Mouse (Mus musculus): Measurements from ENCODE around the gene Gdf11.

Gdf11 gene

DNA sequence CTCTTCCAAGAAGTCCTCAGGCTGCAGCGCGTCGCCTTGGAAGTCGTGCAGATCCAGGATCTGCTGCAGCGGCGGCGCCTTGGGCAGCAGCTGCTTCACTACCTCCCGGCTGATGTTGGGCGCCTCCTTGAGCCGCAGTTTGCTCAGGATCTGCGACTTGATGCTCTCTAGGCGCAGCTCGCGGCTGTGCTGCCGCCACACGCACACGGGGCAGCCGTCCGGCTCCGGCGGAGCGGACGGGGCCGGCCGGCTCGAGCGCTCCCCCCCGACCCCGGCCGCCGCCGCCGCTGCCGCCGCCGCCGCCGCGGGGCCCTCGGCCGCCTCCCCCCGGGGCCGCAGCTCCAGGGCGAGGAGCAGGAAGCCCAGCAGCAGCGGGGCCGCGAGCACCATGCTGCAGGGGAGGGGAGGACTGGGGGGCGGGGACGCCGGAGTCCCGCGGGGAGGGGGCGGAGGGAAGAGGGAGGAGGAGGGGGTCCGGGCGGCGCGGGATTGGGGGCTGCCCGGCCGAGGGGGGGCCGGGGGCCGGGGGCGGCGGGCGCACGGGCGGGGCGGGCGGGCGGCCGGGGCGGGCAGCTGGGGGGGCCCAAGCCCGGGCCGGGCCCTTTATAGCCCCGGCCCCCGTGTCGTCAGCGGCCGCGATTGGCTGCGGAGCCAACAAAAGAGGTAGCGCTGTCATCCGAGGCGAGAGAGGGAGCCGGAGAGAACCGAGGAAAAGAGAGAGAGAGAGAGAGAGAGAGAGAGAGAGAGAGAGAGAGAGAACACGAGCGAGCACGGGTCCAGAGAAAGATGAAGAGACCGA lies at the start of gene Gdf11:
Gene Gdf11, minus strand, starts transcription at position 423 of the 799 bp plus-strand sequence.
- in situ Hi-C loops (cut with MseI, MboI), result no loop called here

DNA sequence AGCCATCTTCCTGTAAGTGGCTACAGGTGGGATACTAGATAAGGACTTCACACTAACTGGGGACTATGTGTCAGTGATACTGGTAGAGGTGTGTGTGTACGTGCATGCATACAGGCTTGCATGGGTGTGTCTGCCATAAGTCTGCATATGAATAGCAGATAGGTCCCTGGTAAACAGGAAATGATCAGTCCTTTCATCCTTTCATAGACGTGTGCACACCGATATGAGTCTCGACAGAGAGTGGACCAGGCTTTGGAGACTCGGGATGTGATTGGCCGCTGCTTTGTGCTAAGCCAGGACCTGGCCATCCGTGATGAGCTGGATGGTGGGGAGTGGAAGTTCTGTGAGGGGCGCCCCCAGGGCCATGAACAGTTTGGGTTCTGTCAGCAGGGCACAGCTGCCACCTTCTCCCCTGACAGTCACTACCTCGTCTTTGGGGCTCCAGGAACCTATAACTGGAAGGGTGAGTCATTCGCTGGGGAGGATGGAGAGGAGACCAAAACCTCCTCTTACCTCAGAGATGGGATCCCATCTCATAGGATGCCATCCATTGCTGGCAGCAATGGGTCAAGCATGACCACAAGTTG lies 49.0 kb upstream of the Gdf11 start:
- in situ Hi-C loops (cut with MseI, MboI), result loop anchor here in 1 of 2 experiments (5.0 kb wide), 1 partner anchor 37 kb away; no protein-coding TSS in a partner anchor

DNA sequence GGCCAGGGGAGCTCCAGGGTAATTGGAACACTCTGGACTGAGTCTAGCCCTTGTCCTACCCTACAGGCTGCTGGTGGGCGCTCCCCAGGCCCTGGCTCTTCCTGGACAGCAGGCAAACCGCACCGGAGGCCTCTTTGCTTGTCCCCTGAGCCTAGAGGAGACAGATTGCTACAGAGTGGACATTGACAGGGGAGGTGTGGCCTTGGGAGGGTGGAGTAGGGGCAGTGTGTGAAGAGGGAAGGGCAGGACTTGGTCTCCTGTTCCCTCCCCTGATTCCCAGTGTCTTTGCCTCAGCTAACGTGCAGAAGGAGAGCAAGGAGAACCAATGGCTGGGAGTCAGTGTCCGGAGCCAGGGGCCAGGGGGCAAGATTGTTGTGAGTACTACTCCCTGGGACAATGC lies 47.5 kb upstream of the Gdf11 start:
- in situ Hi-C loops (cut with MseI, MboI), result no loop called here

DNA sequence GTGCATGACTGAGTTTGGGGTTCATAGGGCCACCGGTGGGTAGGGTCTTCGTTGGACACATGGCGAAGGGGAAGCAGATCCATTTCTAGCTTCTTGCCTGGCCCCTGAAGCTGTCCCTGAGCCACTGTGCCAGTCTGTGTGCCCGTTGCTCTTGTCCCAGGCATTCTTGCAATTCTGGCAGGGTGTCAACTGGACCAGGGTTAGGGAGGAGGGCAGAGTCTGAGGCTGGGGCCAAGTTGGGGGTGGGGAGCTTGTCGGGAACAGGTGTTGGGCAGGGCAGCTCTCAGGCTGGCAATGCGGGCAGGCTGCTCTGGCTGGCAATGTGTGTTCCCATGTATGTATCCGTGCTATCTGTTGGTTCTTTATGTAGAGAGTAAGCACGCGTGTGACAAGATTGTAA lies 46.9 kb upstream of the Gdf11 start:
- in situ Hi-C loops (cut with MseI, MboI), result no loop called here

DNA sequence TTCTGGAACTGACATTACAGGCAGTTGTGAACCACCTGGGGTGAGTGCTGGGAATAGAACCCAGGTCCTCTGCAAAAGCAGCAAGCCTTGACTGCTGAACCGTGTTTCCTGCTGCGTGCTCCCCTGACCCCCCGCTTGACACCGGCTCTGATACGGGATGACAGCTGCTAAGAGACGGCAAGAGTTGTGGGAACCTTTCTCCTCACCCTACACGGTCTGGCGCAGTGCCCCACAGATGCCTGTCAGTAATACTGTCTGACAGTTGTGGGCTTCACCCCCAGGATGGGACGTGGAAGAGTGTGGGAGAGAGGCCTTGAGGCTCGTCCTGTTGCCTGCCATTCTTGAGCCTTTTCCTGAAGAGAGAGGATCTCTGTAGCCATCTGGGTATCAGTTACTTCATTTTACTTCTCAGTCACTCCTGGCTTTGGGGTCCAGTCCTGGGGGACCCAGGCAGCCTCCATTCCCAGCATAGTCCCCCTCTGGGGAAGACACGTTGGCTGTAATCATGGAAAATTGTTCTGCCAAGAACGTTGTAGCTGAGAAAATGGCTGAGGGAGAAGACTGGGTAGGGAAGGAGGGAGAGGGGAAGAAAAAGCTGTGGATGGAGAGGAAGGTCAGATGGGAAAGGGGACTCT lies 46.4 kb upstream of the Gdf11 start:
- in situ Hi-C loops (cut with MseI, MboI), result no loop called here

DNA sequence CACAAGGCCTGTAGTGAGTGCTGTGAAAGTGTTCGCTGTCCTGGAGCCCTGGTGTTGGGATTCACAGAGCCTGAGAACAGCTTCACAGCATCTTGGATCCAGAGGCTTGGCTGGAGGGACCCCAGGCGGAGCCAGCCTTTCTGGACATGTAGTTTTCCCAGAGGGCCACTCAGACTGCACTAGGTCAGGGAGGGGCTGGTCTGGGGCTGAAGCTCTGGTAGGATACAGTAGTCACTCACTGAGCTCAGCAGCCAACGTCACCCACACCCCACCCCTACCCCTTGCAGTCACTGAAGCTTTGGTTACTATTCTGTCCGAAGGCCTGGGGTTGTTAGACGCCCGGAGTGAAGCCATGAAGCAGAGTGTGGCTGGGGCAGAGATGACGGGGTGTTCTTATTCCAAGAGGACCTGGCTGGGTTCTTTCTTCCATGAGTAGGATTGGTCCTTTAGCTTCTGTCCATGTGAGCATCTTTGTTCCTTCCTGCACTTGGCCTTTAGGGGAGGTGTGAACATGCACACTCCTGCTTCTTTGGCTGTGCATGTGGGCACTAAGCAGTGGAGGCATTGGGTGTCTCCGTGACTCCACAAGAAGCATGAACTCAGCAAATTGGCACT lies 44.4 kb upstream of the Gdf11 start:
- in situ Hi-C loops (cut with MseI, MboI), result no loop called here

DNA sequence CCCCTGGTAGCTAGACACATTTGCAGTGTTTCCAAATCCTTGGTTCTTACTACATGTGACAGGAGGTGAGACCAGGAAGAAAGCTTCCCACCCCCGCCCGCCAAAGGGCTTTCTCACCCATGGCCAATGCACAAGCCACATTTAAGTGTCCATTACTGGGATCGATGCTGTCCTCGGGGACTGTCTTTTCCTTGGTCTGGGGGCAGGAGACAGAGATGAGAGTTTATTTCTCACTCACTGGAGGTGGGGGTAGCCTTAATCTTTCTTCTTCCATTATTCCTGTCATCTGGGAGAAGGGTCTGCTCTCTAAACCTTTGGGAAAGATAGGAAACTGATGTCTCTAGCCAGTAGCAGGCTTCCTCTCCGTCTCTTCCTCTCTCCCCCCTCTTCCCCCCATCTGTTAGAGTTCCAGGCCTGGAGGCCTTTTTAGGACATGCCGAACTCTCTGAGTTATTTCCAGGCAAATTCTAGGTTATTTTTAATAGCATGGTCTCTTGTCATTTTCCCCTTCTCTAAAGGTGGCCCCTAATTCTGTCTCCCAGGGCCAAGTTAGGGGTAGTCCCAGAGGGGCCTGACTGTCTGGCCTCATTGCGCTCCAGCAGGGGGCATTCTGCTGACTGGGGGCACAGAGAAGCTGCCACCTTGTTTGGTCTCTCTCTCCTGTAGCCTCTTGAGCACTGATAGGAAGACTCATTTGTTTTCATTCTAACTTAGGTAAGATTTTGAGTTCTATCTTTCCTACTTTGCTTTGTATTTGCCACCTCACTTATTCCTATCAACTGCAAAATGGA lies 43.7 kb upstream of the Gdf11 start:
- in situ Hi-C loops (cut with MseI, MboI), result no loop called here

DNA sequence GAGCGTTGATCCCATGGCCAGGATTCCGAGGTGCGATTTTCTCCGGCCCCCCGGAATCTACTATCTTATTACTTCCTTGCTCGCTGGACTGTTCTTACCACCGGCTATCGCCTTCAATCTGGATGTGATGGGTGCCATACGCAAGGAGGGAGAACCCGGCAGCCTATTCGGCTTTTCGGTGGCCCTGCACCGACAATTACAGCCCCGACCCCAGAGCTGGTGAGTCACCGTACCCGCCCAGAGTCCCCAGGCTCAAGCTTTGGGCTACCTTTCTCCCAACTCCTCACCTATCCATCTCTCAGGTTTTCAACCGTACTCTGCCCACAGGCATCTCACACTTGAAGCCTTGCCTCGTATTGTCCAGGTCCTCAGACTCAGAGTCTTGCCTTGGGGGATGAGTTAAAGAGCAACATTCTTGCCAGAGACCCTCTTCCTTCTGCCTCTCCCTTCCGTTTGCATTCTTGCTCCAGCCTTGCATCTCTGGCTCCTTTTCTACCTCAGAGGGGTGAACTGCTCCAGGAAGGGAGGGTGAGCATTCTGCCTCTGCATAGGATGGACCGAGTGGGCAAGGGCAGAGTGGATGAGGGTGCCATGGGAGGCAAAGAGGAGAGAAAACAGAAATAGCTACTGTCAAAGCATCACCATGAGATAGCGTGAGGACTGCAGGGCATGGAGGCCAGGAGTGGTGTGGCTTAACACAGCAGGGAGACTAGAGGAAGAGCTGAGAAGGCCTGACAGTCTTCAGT lies 42.6 kb upstream of the Gdf11 start:
- in situ Hi-C loops (cut with MseI, MboI), result no loop called here

DNA sequence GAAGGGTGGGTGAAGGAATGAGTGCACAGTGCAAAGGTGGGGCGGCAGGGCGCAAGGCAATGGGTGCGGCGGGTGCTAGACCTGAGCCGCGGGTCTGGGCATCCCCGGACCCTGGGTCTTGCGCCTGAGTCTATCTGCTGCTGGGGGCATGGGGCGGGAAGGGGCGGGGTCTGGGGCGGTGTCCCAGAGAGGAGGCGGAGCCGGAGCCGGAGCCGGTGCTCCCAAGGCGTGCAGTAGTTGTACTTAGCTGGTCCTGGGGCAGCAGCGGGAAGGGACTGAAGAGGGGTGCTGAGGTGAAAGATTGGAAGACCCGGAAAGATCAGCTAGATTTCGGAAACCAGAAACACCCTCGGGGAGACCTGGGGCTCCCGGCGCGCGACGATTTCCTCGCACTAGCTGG lies 42.1 kb upstream of the Gdf11 start, which contains the start of gene Itga7:
Gene Itga7, plus strand, starts transcription at position 245 of the 400 bp plus-strand sequence.
- in situ Hi-C loops (cut with MseI, MboI), result no loop called here

DNA sequence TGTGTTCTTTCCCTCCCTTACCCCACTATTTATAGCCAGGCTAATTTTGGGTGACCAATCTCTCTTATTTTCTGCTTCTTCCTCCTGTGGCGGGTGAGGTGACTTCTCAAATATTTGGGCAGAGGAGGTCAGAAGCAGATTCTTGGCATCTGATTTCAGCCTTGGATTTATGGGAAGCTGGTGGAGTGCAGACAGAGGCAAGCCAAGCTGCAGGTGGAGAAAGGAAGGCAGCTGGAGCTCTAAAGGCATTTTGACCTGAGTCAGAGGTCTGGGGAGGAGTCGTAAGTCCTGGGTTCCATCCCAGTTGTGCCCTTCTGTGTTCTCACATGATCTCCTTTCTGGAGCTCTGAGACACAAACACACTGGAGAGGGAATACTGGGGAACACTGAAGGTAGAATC lies 39.9 kb upstream of the Gdf11 start:
- in situ Hi-C loops (cut with MseI, MboI), result no loop called here

DNA sequence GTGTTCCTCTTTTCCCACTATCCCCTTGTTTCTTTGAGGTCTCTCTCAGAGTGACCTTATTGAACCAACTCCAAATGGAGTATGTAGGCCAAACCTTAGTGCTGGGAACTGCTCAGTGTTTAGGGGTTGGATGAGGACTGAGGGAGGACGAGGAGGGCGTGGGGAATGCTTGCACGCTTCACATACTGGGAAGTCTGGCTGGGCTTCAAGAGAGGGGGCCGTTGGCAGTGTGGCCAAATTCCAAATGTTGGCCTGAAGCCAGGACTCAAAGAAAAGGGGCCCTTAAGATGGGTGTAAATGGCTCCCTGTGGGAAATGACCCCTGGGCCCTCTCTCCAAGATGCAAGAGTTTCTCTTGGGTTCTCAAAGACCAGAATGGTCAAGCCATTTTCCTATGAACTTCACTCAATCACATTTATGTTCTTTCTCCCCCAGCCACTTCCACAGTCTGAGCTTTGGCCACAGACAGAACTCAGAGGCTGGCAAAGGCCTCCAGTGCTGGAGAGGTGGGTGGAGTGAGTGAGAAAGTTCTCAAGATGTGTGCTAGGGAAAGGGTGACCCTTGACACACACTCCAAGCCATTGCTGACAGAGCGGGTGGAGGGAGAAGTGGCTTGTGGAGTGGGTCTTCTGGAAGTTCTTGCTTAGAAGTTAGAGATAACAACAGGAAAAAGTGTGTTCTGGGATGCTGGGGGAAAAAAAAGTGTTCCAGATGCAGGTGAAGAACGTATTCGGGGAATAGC lies 38.3 kb upstream of the Gdf11 start:
- in situ Hi-C loops (cut with MseI, MboI), result no loop called here

DNA sequence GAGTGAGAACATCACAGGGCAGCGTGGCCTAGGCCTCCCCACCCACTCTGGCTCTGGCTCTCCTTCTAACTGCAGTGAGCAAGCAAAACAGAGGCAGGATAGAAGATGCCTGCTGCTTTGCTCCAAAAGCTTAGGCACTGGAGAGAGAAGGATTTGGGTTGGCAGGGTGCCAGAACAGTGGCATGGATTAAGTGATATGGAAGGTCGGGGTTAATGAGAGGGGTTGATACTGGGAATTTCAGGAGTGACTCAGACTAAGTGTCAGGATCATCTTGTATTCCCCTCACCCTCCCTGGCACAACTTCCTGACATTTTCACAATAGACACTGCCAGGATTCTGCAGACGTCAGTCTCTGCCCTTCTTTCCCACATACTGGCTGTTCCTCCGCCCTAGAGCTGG lies 36.8 kb upstream of the Gdf11 start:
- in situ Hi-C loops (cut with MseI, MboI), result no loop called here

DNA sequence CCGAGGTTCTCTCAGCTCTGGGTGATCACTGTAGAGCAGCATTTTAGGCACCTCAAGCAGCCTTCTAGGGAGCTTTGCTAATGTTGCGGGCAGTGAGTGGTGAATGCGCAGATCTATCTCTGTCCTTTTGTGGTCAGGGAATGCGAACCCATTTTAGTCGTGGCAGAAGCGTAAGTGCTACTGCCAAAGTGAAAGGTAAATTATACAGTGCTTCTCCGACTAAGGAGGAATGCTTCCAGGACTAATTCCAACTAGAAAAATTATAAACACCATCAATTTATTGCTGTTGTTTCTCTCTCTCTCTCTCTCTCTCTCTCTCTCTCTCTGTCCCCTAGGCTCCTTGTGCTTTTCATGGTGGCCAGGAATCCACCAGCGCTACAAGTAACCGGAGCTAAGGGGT lies 32.4 kb upstream of the Gdf11 start, which contains the start of gene Bloc1s1:
Gene Bloc1s1, minus strand, starts transcription at position 101 of the 400 bp plus-strand sequence.
- in situ Hi-C loops (cut with MseI, MboI), result no loop called here

DNA sequence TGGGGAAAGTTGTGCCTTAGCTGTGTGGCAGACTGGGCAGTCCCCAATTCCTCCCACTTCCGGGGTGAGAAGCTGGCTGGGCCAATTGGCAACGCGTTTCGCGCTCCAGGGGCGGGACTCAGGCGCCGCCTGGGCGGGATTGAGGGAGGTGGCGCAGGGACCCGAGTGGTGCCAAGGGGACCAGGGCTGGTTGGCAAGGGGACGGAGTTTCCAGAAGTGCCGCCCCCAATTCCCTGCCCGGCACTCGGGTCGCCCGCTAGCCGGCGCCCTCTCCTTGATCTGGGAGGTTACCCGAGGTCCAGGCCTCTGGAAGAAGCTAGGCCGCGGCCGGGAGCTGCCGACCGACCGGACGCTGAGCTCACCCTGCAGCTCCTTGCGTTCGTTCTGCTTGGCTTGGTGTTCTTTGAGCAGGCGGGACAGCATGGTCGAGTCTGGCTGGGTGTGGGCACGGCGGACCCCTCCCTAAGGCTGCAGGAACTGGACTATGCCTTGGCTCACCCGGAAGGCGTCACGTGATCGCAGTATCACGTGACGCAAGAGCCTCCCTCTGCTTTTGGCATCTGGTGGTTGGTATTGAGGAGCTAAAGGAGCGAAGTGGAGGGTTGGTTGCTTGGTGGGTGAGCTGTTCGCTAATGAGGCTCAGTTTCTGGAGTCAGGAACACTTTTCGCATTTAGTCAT lies 31.6 kb upstream of the Gdf11 start:
- in situ Hi-C loops (cut with MseI, MboI), result no loop called here

DNA sequence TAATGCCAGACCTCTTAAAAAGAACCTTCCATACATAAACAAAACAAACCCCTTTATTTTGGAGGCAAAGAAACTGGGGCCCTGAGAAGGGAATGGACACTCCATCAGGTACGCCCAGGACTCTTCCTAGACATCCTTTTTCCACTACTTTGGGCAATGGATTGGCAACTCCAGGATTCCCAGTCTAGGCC lies 31.2 kb upstream of the Gdf11 start, which contains the start of gene Rdh5:
Gene Rdh5, minus strand, starts transcription at position 67 of the 191 bp plus-strand sequence.
- in situ Hi-C loops (cut with MseI, MboI), result no loop called here

DNA sequence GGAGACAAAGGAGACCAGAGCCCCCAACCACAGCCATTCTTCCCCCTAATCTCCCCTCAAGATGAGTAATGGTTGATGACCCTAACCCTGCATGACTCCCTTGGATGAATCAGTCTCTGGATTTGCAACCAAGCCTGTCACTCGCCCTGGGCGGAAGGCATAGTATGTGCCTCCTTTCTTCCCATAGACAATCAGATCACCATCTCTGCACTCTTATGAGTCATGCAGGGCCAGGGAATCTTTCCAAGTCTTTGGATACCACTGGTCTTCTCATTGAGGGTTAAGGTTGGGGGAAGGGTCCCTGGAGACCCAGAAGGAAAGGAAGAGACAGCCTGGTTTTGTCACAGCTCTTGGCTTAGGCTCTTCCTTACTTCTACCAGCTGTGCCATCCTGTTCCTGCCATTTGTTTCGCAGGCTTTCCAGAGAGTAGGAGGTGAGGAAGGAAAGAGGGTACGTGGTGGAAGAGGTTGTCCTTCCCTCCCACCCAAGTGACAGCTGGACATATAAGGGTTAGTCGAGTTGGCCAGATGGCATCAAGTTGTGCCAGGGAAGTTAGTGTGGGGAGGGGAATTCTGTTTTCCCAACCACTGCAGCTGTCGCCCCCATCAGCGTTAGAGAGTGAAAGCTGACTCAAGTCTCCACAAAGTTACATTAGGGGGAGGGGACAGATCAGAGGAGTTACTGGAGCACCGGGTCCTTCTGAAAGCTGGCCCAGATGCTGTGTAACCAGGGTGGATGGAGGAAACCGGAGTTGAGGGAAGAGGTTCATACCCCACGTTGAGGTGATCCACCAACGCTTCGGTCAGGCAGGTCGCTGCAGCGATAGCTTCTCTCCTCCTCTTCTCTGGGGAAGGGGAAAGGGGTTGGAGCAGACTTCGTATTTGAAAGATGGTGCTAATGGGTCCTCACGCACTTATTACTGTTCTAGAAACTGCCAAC lies 30.6 kb upstream of the Gdf11 start:
- in situ Hi-C loops (cut with MseI, MboI), result no loop called here

DNA sequence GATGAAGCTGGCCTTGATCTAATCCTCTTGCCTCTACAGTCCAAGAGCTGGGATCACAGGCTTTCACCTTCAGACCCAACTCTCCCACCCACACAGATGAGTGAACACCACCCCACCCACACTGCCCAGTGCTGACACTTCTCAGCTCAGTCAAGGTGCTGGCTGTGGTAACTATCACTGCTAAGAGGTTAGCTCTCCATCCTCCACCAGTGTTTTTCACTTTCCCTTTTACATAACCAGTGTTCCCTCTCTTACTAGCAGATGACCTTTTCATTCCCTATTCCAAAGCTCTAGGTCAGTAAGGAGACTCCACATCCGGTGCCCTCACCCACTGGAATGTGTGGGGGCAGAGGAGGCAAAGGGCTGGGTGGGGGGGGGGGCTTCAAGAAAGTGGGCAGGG lies 29.7 kb upstream of the Gdf11 start:
- in situ Hi-C loops (cut with MseI, MboI), result no loop called here

DNA sequence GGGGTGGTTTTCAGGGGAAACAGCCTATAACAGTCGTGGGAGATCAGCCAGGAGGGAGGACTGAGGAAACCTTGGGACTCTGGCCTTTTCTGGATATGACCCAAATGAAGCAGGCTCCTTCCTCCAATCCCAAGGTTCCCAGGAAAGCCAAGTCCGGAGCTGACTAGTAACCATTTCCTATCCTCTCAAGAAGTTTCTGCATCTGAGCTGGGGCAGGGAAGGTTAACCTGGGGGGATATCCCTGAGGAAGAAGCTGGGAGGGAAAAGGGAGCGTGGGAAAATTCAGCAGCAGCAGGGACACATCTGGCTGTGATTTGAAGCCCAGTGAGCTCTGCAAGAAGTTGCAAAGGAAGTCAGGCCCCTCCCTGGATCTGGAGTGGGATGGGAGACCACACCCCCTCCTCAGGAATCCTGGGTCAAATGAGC lies 29.2 kb upstream of the Gdf11 start:
- in situ Hi-C loops (cut with MseI, MboI), result no loop called here

DNA sequence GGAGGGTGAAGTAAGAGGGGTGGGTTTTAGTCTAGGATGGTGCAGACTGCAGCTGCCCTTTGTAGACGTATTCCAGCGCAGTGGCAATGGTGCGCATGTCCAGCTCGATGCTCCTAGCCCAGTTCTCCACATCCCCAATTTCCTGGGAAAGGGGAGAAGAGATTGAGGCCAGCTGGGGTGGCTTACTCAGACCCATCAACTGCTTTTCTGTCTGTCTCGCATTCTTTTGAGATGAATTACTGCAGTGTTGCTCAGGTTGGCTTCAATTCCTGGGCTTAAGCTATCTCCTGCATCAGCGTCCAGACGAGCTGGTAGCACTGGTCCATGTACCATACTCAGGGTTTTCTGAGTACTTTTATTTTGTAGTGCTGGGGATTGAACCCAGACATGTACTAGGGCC lies 28.4 kb upstream of the Gdf11 start:
- in situ Hi-C loops (cut with MseI, MboI), result loop anchor here in 1 of 2 experiments (10.0 kb wide), 1 partner anchor 55 kb away; no protein-coding TSS in a partner anchor
